Mouse (Mus musculus) thymus, postnatal 25 days (tissue): ENCODE measurements at regions not wholly inside any gene's neighbourhood (a gene's known extent, or its start where the extent isn't known, plus 50 kb on each side); places are given as distances from the start of the nearest gene placed in this dataset.

ENCODE experiments used
- DNase-seq: peaks from one replicate; pipeline ENCODE4 v3.0.0; 2022

DNA sequence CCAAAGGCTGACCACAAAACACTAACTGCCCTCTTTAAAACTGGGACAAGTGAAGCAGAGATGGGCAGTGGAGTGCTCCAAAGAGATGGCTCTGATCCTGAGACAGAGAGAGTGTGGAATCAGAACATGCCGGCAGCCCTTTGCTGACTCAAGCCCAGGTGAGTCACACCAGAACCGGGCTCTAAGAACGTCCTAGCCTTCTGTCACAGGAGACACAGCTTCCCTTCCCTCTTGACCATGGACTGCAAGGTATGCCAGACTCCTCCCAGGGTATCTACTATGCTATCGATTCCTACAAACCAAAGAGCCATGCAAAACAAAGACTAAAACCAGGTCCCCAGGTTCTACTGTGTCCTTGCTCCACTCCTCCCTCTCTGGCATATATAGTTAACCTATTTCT, 98.0 kb downstream of the Dhx15 start:
- DNase-seq = no peak

DNA sequence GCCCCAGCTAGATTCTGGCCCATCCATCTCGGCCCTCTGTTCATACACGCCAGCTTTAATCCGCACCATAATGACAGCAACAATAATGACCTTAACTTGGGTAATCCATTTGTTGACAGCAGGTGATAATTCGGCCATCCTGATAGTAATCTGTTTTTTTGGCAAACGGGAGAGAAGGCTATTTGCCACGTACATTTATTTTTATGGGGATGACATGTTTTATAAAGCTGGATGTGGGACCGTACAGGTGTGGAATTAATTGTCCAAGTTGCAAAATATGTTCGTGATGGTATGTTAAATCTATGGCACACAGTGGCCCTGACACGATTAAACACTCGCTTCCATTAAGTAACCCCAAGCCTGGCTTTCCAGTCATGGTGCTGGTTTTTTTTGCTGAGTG, 102.2 kb downstream of the Dhx15 start:
- no peak for DNase-seq

DNA sequence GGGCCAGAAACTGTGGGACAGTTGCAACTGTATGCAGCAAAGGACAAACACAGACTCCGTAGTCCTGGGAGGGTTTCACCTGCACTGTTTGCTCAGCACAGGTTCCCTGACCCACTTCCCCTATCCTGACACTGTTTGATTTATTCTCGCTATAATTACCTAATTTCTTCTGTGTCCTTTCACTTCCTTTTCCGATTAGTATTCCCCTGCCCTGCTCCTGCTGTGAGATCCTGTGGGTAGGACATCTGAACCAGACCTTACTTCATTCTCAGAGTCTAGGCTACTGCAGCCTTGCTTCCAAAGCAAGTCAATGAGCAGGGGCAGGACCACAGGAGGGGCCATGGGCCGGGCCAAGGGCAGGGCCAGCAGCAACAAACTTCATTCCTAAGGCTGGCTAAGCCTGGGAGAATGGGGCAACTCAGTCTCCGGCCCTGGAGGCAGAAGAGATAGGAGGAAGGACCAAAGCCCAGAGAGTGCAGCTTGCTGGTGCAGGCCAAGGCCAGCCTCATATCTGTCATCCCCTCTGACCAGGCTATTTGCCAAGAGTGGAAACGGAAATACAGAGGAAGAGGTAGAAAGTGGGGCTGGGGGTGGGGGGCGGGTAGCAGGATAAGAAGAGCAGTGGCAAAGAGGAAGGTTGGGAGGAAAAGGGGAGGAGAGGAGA, 103.4 kb downstream of the Dhx15 start:
- DNase-seq = no peak

DNA sequence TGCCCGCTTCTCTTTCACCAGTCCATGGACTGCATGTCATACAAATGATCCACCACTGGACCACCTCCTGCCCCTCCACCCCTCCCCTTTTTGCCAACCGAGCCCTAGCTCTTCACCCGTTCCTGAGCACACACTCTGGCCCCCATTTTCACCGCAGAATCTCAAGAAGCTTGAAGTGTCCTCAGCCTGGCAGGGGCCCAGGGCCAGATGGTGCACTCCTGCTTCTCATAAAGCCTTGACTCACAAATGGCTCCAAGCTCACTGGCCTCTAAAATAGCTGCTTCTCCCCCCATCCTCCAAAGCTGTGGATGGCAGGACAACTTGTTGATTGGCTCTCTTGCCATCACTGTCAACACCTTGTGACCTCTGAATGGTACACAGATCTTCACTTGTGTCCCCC, 110.0 kb downstream of the Dhx15 start:
- no peak for DNase-seq

- no peak for DNase-seq
Measured at GRCm38 (mm10) chr5:52077696-52078095, 112.6 kb downstream of the Dhx15 start.

DNA sequence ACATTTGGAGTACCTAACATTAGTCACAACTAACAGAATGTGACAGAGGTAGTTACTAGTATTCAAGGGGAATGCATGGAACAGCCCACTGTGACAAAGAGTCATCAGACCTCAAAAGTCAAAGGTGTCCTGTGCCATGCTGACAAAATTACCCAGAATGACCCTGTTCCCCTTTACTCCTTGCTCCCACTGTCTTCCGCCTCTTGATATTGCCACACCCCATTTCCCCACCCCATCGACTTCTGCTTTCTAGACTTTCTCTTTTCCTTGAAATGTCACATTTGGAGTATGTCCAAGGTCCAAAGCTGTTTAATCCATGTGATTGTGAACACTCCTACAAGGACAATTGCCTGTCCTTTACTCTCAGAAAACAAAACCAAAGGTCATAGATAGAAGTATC, 115.2 kb downstream of the Dhx15 start:
- DNase-seq = no peak

- peak; percentile 68 for DNase-seq
Measured at GRCm38 (mm10) chr5:52064804-52065451, 125.4 kb downstream of the Dhx15 start.

- DNase-seq = no peak
Measured at GRCm38 (mm10) chr5:52062214-52062613, 128.1 kb downstream of the Dhx15 start.

DNA sequence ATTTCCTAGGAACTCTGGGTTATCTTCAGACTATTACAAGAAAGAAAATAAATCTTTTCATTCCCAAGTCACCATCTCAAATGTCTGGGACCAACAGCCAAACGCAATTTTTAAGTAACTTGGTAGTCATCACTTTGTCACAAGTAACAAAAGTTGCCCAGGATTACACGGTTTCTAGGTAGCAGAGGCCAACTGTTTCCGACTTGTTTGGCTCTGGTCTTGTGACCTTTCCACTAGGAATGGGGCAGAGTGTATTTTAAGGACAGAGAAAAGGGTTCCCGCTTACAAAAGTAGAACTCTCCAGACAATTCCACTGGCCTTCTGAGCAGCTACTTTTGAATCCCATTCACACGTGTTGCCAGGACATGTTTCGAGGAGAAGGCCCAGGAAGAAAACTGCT, 129.1 kb downstream of the Dhx15 start:
- no peak for DNase-seq

- DNase-seq = no peak
Measured at GRCm38 (mm10) chr5:52057261-52057660, 133.1 kb downstream of the Dhx15 start.

DNA sequence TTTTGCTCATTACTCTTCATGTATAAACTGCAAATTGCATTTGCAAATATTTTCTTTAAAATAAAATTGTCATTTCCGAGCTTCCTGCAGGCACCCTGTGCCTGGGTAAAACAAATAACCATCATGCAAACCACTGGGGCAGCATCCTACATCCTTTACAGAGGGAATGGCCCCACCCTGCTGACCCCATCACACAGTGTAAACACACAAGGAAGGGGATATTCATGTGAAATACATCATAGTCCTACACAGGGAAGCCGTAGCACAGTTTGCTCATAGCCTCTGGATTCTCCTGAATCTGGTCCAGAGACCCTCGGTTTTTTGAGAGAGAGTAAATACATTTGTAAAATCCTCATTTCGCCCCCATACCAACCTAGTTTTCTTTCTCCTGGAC, 138.2 kb downstream of the Dhx15 start:
- no peak for DNase-seq

DNA sequence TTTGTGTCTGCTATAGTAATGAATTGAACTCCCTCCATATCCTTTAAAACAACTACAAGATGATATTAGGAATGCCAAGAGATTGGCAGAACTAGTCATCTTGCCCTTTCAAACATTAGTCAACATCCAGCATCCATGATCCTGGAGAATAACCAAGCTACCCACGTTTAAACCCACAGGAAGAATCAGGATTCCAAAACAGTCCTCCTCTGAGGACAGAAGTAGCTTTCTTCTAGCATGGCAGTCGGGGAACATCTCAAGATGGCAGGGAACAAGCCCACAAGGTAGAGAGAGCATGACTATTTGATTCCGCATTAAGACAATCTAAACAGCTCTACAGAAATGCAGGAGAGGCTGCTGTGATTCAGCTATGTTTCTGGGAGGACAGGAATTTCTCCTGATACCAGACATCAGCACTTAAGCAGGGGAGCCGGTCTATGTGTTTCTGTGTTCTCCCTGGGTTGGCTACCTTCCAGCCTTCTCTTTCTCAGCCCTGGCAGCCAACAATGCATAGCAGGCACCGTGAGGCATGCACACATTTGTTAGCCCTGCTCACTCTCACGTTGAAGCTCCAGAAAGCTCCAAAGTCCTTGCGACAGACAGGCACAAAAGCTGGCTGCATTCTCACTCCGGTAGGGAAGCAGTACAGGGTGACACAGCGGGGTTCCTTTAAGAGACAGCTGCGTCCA, 138.8 kb downstream of the Dhx15 start:
- no peak for DNase-seq

- DNase-seq = no peak
Measured at GRCm38 (mm10) chr5:52048790-52049189, 141.5 kb downstream of the Dhx15 start.

GRCm38 (mm10) chr5:52046704-52047103, 143.6 kb downstream of the Dhx15 start:
- DNase-seq = no peak

DNA sequence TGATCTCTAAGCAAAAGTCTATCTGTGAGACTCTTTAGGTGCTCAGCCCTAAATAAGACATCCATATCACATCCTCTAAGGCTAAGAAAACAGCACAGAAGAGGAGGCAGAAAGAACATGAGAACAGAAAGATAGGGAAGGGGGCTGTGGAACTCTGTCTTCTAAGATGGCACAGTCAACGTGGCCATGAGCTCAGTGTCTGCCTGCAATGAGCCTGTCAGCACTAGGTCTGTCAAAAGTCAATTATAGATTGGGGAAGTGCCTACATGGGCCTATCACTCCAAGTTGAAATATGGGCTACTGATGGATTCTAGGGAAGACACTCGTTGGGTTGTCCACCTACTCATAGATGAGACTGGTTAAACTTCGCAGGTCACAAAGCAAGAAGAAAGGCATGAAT, 146.2 kb downstream of the Dhx15 start:
- DNase-seq = no peak

GRCm38 (mm10) chr5:52041447-52041846, 148.9 kb downstream of the Dhx15 start:
- DNase-seq = no peak

GRCm38 (mm10) chr5:52040427-52041312, 149.6 kb downstream of the Dhx15 start:
- DNase-seq = no peak

DNA sequence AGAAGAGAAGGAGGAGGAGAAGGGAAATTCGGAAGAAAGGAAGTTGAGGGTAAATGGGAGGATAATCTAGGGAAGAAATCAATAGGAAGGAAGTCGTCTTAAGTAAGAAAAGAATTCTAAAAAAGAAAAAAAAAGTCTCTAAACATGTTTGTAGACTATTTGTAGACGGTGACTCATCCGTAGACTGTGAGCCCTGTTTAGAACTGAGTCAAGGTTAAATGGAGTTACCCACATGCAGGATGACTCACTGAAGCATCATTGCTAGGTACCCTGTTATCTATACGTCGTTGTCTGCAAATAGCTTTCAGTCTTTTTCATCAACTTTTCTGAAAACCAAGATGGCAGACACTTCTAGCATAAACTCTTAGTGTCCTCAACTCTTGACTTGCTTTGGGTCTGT, 155.0 kb downstream of the Dhx15 start:
- no peak for DNase-seq

DNA sequence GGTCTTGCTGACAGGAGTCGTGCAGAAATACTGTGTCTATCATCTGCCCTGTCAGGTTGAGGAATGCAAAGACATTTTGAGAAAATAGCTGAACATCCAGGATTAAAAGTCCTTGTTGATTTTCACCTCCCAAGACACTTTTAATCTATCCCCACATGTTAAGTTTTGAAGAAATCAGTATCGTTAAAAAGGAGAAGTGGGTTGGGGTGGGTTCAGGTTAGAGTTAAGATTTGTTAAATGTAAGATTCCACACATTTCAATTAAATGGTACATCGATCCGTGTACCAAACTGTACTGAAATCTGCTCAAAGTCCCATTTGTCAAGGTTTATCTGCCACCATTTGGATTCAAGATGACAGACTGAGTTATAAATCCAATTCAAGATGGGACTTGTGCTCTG, 162.8 kb downstream of the Dhx15 start:
- DNase-seq = no peak

- no peak for DNase-seq
Measured at GRCm38 (mm10) chr5:52026148-52026547, 164.2 kb downstream of the Dhx15 start.

GRCm38 (mm10) chr5:52023212-52023611, 167.1 kb downstream of the Dhx15 start:
- DNase-seq = no peak

- DNase-seq = no peak
Measured at GRCm38 (mm10) chr5:52016992-52017391, 173.3 kb downstream of the Dhx15 start.

DNA sequence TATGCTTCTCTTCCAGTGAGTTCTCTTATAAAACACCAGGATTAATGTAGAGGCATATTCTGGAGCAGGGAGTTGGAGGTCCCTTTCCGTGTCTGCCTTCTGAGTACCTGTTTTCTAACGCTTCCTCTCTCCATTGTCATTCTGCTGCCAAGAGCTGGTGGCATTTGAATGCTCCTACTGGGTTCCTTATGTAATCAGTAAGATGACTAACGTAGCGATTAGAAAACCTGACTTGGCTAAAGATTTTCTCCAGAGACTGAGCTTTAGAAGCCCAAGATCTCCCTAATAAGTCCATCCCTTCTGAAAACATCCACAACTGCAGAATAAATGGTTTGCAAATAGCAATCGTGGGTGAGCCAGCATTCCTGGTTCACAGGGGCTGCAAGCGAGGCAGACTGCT, 174.5 kb downstream of the Dhx15 start:
- no peak for DNase-seq
